Mouse (Mus musculus) frontal cortex, postnatal 10 days (tissue): ENCODE results near the gene Olfr457.
"Not testable (repeated sequence)": the region's sequence is repeated elsewhere in the genome, so short reads cannot be mapped to it uniquely, and the experiment has no call there.

ENCODE experiments used
- DNase-seq, 2 experiments: peaks; one replicate each; pipeline ENCODE4 v3.0.0; 2022; ENCODE audit warnings: low spot score in 2 of 2, mixed read lengths in 1 of 2

Gene Olfr457

DNA sequence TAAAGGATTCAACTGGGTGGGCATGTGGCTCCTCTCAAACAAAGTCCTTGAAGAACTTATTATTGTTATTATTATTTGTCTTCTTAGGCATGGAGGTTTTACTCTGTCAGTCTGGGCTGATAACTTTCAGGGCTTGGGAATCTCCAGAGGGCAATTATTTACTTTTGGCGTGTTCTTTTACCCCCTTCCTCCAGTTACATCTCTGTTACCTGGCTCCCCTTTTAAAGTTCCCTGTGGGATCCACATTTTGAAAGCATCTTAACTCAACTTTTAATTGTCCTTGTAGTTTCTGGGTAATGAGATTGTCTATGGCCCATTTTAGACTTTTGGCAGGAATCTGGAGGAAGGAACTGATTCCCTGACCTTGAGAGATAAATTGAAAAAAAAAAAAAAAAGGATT is at the start of gene Olfr457:
Olfr457 (minus strand) TSS at position 101 of the 400 bp plus-strand sequence.
- DNase-seq: no peak

DNA sequence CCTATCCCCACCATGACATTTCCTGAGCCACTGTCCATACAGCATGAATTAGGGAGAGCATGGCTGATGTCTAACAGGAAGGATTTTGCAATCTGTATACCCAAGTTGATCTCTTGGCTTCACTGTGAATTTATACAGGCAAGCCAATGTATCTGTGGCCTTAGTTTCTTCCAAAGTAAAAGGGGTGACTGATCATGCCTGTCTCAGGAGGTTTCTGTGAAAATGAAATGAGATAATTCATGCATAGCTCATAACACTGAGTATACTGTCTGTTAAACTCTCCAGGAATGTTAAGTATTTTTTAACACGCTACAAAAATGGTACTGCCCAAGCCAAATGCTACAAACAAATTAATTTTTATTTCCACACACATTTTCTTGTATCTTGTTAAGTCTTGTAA is 37.3 kb upstream of the Olfr457 start:
- DNase-seq: no peak

DNA sequence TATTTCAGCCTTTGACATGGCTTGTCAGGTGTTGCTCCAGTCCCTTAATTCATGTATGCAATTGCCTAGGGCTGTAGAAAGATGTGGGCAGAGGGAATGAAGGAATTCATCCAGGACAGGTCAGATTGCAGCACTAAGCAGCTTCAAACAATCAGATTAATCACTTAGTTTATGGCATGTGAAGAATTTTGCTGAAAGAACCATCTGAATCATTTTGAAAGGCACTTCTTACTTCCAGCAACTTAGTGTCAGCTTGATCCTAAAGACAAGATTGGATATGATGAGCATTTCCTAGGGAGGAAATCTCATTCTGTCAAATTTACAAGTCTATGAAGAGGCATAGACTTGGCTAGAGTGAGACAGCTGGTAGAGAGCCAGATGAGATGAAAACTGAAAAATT is 33.2 kb upstream of the Olfr457 start:
- no peak for DNase-seq

DNA sequence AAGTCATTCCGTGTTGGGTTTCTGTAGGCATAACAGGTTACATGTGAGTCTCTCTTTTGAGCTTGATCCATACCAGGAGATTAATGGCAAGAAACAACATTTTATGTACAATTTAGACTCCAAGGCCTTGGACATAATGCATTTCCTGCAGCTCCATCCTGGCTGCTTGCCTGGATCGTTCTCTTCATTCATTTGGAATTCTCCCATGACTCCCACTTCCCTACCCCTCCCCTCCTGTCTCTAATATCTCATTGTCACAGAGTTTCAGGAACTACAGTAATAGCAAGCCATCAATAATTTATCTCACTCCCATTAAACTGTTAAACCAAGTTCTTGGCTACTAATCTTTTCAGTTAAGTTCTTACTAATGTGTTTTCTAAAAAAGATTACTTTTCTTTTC is 27.3 kb upstream of the Olfr457 start:
- no peak for DNase-seq

DNA sequence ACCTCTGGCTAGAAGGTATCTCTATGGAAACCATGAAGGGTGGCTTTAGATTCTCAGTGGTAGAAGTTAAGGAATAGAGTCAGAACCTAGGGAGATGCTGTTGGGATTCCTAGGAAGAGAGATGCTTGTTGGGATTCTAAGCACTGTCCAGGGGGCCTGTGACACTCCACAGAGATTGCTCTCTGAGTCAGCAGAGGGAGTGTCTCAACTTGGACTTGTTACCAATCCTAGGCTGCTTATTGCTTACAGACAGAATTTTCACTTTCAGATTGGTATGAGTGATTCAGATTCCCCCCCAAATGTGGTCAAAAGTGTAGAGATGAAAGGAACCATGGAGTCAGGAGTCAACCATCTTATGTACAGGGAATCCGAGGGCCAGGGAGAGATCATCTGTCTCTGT is 13.6 kb upstream of the Olfr457 start:
- DNase-seq: no peak

DNA sequence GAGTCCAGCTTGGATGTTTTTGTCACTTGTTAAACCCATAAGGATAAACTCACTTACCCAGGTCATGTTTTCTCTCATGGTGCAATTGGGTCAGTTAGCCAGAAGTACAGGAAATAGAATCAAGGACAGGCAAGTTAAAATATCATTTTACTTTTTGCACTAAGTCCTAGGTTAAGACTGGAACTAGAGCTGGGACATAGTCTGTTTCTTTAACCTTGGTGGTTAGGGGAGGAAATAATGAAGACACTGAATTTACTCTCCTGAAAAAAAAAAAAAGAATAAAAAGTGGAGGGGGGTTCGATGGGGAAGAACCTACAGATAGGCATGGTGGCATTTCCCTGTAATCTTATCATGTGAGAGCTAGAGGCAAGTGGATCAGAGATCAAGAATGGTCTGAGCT is 11.0 kb upstream of the Olfr457 start, which contains the start of gene Olfr456:
Olfr456 (minus strand) TSS at position 101 of the 400 bp plus-strand sequence.
- no peak for DNase-seq

DNA sequence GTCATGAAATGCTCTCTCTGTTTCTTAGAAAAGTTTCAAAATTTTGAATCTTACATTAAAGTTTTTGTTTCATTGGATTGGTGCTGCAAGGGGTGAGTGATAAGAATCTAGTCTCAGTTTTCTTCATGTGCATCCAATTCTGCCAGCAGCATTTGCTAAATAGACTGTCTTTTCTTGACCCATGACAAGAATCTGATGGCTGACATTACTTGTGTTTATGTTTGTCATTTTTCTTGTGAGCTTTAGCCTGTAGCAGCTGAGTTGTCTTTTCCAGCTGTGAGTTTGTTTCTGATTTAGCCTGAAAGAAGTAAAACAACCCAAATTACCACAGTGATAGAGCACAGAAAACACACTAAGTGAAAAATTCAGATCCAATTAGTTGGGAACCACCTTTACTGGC is 8.5 kb upstream of the Olfr457 start:
- DNase-seq: no peak

DNA sequence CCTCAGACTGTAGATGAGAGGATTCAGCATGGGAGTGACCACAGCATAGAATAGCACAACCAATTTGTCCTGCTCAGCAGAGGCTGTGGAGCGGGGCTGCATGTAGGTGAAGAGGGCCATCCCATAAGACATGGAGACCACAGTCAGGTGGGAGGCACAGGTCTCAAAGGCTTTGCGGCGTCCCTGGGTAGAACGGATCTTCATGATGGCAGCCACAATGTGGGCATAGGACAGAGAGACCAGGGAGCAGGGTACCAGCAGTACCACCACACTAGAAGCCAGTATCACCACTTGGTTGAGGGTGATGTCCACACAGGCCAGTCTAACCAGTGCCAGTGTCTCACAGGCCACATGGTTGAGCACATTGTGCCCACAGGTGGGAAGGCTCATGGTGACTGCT is 4.8 kb downstream of the Olfr457 start:
- not testable (repeated sequence) for DNase-seq

DNA sequence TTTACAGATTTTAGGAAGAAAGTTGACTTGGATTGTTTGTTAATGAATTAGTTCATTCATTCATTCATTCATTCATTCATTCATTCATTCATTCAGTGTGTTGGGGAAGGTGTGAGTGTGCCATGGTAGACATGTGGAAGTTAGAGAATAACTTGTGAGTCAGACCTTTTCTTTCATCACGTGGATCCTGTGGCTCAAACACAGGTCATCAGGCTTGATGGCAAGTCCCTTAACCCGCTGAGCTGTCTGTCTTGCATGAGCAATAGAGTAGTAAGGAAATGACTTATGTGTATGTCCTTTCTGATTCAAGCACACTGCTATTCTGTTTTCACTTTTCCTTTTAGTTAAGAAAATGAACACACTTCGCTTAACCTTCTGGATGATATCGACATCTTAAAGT is 5.6 kb downstream of the Olfr457 start:
- no peak for DNase-seq

DNA sequence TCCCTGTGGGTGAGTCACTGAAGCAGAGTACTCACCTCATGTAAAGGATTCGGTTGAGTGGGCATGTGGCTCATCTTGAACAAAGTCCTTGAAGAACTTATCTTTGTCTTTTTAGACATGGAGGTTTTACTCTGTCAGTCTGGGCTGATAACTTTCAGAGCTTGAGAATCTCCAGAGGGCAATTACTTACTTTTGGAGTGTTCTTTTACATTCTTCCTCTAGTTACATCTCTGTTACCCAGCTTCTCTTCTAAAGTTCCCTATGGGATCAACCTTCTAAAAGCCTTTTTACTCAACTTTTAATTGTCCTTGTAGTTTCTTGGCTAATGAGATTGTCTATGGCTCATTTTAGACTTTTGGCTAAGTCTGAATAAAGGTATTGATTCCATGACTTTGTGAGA is 11.0 kb downstream of the Olfr457 start, which contains the start of gene Olfr458:
Olfr458 (minus strand) TSS at position 101 of the 400 bp plus-strand sequence.
- no peak for DNase-seq

DNA sequence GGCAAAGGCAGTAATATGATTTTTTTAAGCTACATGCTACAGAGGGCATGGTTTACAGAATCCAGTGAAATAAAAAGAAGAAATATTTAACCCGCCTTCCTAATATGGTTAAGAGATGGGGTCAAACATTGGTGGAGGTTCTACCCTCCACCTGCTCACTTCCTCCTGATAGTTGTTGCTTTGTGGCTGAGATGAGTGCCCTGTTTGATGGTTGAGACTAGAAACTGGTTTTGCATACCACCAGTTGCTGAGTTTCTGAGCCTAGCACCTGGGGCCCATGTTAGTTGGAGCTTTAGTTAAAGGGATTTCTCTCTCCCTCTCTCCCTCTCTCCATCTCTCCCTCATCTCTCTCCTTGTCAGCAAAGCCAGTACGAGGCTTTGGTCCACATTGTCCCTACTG is 28.8 kb downstream of the Olfr457 start:
- DNase-seq: no peak

DNA sequence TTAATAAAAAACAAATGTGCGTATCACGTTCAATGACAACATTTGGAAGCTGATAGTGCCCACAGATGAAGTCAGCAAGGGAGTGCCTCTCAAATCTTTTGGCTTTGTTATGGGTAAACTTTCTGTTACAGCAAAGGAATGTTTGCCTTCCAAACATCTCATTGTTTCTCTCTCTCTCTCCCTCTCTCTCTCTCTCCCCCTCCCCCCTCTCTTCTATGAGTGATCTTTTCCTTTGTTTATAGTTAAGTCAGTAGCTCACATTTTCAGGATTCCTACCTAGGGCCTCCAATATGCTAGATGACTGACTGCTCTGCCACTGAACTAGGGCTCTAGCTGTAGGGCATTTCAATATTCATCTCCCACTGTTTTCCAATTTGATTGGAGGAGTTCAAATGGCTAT is 31.6 kb downstream of the Olfr457 start:
- no peak for DNase-seq

DNA sequence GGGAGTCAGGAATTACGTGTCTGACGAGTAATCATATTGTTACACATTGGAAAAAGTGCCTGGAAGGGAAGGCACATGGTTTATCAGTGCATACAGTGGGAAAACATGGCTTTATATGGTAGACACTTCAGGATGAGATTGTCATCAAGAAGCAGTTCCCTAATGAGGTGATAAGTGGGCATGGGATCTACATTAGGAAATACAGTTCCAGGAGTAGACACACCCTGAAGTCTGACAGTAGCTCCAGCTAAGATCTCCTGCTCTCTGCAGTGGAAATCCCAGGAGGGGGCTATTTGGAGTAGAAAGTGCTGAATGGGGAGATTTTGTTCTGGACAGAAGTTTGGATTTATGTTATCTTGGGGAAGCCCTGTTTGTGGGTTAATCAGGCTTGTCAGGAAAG is 34.7 kb downstream of the Olfr457 start:
- no peak for DNase-seq

DNA sequence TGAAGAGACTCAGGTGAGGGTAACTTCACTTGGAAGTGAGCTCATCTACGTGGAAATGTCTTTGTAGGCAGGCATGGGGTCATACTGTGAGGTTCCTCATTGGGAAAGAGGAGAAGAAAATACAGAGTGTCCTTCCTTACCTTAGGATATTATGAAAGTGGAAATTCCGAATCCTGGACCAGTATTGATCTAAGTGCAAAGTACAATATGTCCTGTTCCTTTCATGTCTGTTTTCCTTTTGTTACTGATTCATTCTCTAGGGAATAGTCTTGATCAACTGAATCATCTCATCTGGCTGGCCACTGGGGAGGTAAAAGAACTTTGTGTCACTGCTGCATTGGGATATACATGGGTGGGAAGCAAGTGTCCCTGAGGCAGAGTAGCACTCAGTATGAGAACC is 40.6 kb downstream of the Olfr457 start:
- DNase-seq: no peak

DNA sequence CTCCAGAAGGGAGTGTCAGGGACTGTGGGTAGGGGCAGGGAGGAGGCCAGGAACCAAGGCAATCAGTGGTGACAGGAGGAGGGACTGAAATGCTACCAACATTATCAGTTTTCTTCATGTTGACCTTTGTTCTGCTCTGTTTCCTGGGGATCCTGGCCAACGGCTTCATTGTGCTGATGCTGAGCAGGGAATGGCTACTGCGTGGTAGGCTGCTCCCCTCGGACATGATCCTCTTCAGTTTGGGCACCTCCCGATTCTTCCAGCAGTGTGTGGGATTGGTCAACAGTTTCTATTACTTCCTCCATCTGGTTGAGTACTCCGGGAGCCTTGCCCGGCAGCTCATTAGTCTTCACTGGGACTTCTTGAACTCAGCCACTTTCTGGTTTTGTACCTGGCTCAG is 41.7 kb downstream of the Olfr457 start, which contains the start of gene Tas2r126:
Tas2r126 (plus strand) TSS at position 90 of the 400 bp plus-strand sequence.
- DNase-seq: no peak

DNA sequence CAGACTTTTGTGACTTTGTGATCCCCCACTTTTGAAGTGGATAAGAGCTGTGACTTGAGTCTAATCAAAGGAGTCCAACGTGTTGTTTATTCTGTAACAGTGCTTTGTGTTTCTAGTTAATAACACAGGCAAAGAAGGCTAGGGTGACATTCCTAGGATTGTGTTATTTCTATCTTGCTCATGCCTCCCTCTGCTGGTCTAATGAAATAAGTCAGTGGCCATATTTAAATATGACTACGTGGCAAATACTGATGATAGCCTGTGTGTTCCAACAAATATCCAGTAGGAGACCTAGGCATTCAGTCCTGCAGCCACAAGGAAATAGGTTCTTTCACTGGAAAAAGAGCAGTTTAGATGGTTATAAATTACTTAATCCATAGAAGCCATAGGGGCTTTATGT is 42.6 kb downstream of the Olfr457 start:
- no peak for DNase-seq

DNA sequence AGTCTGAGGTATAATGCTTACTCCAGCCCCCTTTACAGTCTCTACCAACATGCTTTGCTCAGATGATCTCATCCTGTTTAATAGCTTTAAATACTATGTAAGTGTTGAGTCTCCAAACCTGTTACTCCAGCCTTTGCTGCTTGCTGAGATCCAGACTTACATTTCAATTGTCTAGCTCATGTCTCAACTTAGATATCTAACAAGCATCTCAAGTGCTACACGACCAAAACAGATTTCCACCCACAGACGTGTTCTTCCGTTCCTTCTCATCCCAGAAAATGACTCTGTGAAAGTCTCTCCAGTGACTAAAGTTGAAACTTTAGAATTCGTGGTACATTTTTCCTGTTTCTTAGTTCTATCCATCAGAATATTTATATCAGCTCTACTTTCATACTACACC is 49.8 kb downstream of the Olfr457 start:
- DNase-seq: no peak

DNA sequence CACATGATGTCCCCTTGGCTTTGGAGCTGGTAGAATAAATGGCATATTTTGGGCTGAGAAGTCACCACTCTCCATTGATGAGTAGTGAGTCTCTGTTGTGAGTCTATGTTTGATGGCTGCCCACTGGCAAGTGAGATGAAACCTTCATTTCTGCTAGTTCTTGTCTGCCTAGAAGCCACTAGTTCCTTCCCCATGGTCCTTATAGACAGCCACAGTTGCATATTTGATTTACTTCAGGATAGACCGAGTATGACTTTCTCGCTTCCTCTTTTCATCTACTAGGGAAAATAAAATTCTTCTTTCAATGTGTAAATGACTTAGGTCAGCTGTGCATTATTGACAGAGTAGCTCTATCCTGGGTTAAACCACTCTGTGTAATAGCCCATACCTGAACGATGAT is 51.7 kb downstream of the Olfr457 start:
- no peak for DNase-seq

DNA sequence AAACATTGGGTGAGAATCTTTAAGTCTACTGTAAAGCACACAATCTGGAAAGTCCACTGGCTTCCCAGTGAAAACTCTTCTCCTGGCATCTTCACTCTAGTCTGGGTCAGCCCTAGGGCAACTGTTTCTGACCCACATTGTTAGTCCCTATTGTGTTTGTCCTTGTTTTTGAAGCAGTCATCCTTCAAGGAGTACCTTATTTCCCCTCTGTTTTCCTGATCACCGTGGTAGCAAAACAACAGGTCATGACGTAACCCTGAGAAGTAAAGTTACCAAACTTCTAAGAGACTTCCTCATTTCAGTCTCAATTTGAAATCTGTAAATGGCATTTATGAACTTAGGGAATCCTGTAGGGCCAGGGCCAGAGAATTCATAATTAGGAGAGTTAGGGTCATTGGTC is 54.7 kb downstream of the Olfr457 start:
- no peak for DNase-seq

DNA sequence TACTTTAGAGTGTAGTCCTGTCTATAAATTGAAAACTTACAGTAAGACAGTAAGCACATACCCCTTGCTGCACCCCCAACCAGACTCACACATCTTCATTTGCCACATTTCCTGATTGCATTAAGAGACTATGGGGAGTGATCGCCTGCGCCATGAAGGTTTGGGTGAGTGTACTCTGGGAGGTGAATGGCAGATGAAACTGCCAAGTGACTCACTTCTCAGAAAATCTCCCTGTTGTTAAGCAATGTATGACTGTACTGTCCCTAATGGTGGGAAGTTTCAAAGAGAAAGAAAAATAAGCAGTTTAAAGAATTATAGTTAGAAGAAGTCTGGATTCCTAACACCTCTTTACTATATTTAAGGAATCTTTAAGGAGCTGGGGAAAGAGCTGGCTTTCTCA is 56.7 kb downstream of the Olfr457 start:
- no peak for DNase-seq
